Mouse (Mus musculus): Measurements from ENCODE around the gene Zfp687.
A peak's percentile ranks its signal among the peaks of the same experiment; 100 is the strongest.
"Not testable (repeated sequence)": the region's sequence is repeated elsewhere in the genome, so short reads cannot be mapped to it uniquely, and the experiment has no call there.

Gene Zfp687

GRCm38 (mm10) chr3:95015337-95015872, at the start of gene Zfp687:
Gene Zfp687, minus strand, starts transcription at chr3:95015448.
- DNase-seq, result peak; percentile 99

- DNase-seq, result no peak
Observed at GRCm38 (mm10) chr3:95063741-95064140, 48.5 kb upstream of the Zfp687 start.

GRCm38 (mm10) chr3:95058078-95058477, 42.8 kb upstream of the Zfp687 start:
- DNase-seq, result peak; percentile 36

GRCm38 (mm10) chr3:95056275-95056674, 41.0 kb upstream of the Zfp687 start:
- no peak for DNase-seq

DNA sequence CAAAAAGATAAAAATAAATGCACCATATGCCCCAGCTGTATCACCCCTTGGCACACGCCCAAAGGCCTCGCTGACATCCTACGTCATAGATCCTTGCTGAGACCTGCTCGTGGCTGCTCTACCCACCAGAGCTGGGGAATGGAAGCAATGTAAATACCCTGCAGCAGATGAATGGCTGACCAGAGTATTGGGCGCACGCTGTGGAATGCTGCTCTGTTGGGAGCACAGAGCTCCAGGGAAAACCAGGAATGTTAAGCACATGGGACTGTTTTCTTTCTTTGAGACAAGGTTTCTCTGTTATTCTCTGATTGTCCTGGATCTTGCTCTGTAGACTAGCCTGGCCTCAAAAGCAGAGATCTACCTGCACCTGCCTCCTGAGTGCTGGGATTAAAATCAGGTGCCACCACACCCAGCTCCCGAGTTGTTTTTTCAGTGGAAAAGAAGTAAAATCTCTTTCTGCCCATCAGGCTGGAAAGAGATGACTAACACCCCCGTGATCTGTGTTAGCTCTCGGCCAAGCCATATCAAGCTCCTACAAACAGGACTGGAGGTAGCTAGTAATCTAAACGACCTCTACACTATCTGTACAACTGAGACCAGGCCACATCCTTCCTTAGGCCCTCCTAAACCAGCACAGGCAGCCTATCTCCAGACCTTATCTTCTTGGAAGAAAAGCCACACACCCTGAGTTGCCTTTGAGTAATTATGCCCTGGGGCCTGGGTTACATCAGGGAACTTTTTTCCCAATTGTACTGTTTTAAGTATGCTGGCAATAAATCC, 39.4 kb upstream of the Zfp687 start:
- peak; percentile 58 for DNase-seq

- DNase-seq, result peak; percentile 48
Observed at GRCm38 (mm10) chr3:95053701-95054100, 38.5 kb upstream of the Zfp687 start.

GRCm38 (mm10) chr3:95052959-95053358, 37.7 kb upstream of the Zfp687 start:
- peak; percentile 67 for DNase-seq

DNA sequence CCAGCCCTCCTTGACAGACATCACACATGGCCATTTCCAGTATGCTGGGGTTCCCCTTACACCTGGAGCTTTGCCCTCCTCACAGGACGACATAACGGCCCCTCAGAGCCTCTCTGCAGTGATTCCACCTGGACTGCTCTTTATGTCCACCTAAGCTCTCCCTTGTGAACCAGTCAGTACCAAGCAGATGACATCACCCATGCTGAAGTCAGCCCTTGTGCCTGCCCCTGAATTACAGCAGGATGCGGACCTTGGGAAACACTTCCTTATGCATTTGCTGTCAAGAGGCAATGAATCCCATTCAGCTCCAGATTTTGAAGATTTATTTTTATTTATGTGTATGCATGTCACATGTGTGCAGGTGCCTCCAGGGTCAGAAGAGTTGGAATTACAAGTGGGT, 32.7 kb upstream of the Zfp687 start:
- DNase-seq, result no peak

- DNase-seq, result no peak
Observed at GRCm38 (mm10) chr3:95046462-95047057, 31.3 kb upstream of the Zfp687 start.

- no peak for DNase-seq
Observed at GRCm38 (mm10) chr3:95043251-95043650, 28.0 kb upstream of the Zfp687 start.

- no peak for DNase-seq
Observed at GRCm38 (mm10) chr3:95042838-95043229, 27.6 kb upstream of the Zfp687 start.

GRCm38 (mm10) chr3:95042166-95042837, 27.1 kb upstream of the Zfp687 start, which contains the start of gene Psmd4:
Gene Psmd4, minus strand, starts transcription at chr3:95042614.
- peak; percentile 98 for DNase-seq

GRCm38 (mm10) chr3:95041625-95042024, 26.4 kb upstream of the Zfp687 start:
- DNase-seq, result no peak

GRCm38 (mm10) chr3:95029953-95030352, 14.7 kb upstream of the Zfp687 start:
- no peak for DNase-seq

DNA sequence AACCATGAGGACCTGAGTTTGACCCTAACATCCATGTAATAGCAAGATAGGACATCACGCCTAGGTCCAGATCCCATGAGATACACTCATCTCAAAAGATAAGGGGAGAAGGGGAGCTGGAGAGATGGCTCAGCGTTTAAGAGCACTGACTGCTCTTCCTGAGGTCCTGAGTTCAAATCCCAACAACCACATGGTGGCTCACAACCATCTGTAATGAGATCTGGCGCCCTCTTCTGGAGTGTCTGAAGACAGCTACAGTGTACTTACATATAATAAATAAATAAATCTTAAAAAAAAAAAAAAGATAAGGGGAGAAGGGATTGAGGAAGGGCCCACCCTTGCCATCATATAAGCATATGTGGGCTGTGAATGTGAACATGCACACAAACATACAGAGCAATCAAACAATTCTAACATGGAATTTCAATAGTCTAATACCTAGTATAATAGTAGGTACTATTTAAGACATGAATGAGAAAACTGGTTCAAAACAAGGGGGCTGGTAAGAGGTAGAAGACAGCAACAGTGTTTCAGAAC, 14.1 kb upstream of the Zfp687 start:
- DNase-seq, result not testable (repeated sequence)

GRCm38 (mm10) chr3:95028603-95029002, 13.4 kb upstream of the Zfp687 start:
- no peak for DNase-seq

DNA sequence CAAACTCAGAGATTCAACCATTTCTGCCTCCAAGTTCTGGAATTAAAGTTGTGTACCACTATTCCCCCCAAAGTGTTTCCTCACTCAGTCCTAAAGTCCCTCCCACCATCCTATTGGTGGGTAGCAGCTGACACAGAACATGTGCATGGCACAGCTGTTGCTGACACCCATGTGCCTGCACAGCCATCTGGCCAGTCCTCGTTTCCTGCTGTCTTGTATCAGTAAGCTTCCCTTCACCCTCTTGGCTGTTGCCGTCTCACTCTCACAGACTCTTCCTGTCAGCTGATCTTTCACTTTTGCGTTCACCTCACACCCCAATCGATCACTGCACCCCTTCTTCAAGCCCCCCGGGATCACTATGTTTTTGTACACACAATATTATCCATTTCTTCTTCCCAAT, 12.5 kb upstream of the Zfp687 start:
- DNase-seq, result no peak

GRCm38 (mm10) chr3:95027057-95027645, 11.9 kb upstream of the Zfp687 start:
- no peak for DNase-seq

DNA sequence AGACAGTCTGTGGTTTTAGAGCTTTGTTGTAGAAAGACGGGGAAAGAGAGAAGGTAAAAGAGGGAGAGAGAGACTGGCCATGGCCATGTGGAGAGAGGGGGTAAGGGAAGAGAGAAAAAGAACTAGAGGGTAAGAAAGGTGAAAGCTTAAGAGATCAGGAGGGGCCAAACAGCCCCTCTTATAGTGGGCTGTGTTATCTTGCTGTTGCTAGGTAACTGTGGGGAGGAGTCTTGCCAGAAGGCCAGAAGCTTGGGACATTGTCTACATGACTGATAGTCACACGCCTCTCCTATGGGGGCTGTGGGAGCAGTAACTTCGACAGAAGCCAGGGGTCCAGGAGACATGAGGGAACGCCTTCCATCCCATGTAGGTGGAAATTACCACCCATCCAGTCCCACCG, 10.0 kb upstream of the Zfp687 start:
- DNase-seq, result no peak

- DNase-seq, result peak; percentile 43
Observed at GRCm38 (mm10) chr3:95024551-95024950, 9.3 kb upstream of the Zfp687 start.

- DNase-seq, result not testable (repeated sequence)
Observed at GRCm38 (mm10) chr3:95020956-95021355, 5.7 kb upstream of the Zfp687 start.

- DNase-seq, result no peak
Observed at GRCm38 (mm10) chr3:95018741-95019140, 3.5 kb upstream of the Zfp687 start.

- DNase-seq, result no peak
Observed at GRCm38 (mm10) chr3:95016532-95017056, 1.3 kb upstream of the Zfp687 start.

Measured in kidney, postnatal 10 days (tissue).